Mouse (Mus musculus): Measurements from ENCODE around the gene Cnot9.

The Cnot9 gene

DNA sequence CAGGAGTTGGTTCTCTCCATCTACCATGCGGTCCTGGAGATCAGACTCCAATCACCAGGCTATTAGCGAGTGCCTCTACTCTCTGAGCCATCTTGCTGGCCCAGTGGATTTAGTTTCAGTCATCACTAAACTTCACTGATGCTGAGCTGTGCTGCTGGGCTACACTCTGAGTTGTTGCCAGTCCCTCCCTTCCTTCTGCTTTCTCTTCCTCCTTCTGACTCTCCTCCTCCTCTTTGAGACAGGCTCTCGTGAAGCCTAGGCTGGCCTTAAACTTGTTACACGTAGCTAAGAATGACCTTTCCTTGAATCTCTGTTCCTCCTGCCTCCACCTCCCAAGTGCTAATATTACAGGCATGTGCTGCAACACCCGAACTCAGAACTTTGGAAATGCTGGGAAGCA is 53.2 kb downstream of the Cnot9 start:
- no peaks in the 10 kb centered on the region for H3K27me3 ChIP-seq (ENCODE audit: control insufficient read depth, insufficient read depth, low read length, poor library complexity, severe bottlenecking)
- H3K36me3 ChIP-seq (ENCODE audit: control insufficient read depth, insufficient read depth, low read length, poor library complexity, severe bottlenecking), result no peaks in the 10 kb centered on the region
- DNase-seq (ENCODE audit: low read depth, low spot score), result no peak

DNA sequence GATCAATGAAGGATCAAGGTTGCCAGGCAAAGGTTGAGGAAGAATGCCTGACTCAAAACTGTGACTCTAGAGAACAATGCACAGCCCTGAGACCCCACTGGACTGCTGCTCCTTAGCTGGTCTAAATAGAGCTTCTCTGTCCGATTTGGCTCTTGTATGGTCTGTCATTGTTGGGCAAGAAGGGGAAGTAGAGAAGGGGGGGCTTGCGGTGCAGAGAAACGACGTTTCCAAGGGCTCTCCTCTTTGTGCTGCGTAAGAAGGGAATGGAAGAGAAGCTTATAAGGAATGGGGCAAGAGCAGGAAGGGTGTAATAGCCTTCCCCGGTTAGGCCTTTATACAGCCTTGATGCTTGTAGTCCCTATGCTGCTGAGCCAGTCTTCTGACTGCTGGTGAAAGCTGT is 60.0 kb downstream of the Cnot9 start:
- peaks cover 3% of the 10 kb centered on the region; the same call in 1 of the 2 replicates for H3K36me3 ChIP-seq (ENCODE audit: control insufficient read depth, insufficient read depth, low read length, poor library complexity, severe bottlenecking)
- H3K27me3 ChIP-seq (ENCODE audit: control insufficient read depth, insufficient read depth, low read length, poor library complexity, severe bottlenecking), result no peaks in the 10 kb centered on the region
- DNase-seq (ENCODE audit: low read depth, low spot score), result no peak

DNA sequence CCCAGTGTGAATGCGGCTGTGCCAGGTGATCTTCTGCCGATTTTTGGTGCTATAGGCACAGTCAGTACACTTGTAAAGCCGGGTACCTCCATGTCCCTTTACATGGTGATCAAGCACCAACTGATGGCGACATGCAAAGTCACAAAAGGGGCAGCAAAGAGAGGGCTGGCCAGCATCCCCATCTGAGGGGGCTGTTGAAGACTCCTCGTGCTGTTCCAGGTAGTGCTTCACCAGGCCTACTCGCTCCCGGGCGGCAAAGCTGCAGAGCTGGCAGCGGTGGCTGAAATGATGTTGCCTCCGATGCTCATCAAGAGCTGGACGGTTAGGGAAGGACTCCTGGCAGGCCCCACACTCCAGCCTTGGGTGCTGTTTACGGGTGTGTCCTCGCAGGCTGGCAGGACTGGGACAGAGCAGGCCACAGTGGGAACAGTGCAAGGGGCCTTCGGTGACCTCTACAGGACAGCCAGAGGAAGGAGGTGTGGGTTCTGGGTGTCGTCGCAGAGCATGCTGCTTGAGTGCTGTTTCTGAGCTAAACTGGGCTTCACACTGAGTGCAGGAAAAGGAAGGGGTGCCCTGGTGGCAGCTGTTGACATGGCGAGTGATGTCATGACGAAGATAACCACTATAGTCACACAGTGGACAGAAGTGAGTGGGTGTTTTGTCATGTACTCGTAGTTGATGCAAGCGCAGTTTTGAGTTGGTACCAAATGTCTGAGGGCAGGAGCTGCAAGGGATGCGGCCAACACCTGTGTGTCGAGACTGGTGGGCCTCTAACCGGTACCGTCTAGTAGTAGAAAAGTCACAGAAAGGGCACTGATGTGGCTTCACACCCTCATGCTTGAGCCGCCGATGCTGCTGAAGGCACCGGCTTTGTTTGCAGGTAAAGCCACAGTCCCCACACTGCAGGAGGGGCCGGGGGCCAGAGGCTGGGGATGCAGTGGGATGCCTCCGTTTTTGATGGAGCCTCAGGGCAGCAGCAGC is 64.2 kb downstream of the Cnot9 start:
- Histone ChIP-seq H3K36me3 (ENCODE audit: control insufficient read depth, insufficient read depth, low read length, poor library complexity, severe bottlenecking) (peaks cover 13% of the 10 kb centered on the region), H3K27me3 (ENCODE audit: control insufficient read depth, insufficient read depth, low read length, poor library complexity, severe bottlenecking) (no peaks in the 10 kb centered on the region)
- DNase-seq (ENCODE audit: low read depth, low spot score), result no peak
